Mouse (Mus musculus): Measurements from ENCODE around the gene Bin2.

DNA sequence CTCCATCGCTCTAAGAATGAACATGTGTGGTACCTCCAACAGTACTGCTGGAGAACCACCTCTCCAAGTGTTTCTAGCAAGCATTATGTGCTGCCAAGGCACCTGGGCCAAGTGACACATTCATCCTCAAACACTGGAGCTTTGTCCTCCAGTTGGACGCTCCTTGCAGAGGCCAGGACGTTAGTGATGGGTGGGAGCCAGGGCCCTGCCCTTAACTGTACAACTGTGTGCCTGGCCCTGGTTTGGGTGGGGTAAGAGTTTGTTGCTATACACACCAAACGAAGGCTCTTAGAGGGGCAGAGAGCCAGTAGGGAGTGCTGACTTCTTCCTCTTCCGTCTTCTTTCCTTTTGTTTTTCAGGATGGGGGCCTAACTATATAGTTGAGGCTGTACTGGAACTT is 31.1 kb upstream of the Bin2 start:
- no peak for TF ChIP-seq POLR2A (IDR thresholded peaks at IDR 0.05; ENCODE audit: borderline replicate concordance, extremely low read depth, low read depth, low read length)
- TF ChIP-seq CTCF (IDR thresholded peaks at IDR 0.05; ENCODE audit: insufficient read depth, low read length), result no peak
